Mouse (Mus musculus) bone marrow macrophage, adult 2 months (primary cell): ENCODE measurements around the gene Cdc14a.

Experiments
- CTCF ChIP-seq: IDR thresholded peaks from 2 replicates; pipeline ENCODE4 v1.5.1; 2012; ENCODE audit warnings: low read depth, mild to moderate bottlenecking, low read length, moderate library complexity
- POLR2A ChIP-seq: IDR thresholded peaks from 2 replicates; pipeline ENCODE4 v1.6.1; 2012; ENCODE audit warnings: mild to moderate bottlenecking, low read depth, low read length, borderline replicate concordance

DNA sequence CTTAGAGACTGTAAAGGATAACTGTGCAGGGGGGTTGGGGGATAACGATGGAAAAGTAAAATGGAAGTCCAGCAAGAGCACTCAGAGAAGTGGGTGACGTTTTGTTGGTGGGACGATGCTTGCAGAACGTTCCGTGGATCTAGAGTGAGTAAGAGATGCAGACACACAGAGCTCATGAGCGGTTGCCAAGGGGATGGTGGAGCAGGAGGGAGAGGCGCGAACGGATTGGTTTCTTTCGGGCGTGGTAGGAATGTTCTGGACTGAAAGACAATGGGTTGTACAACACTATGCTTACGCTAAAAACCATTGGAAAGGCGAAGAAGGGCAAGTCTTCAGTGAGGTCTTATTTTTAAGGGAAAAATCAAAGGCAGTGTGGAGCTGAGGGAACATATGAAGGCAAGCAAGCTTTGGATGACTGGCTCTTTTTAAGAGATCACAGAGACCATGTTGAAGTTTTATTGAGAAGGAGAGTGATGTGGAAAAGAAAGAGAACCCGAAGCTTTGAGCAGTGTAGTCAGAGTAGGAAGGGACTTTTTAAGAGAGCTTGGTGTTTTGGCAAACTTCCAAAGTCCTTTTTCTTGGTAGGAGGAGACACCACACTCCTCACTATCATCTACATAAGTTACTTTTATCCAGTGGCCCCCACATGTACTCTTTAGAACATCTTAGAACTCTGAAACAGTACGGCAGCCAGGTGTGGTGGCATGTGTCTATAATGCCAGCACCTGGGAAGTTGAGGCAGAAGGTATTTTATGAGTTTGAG is 68.6 kb downstream of the Cdc14a start:
- no peak for TF ChIP-seq CTCF
- TF ChIP-seq POLR2A: no peak
